ENCODE assay signal across 8 mouse cellular contexts in genomic region chr7:34169454-34169853, GRCm38 (mm10). TPM values are rescaled to one million over a fixed set of nuclear protein-coding genes. Genes with fewer than 3 reads are reported as not detected.
DNase-seq lines count a peak whose midpoint lies in the region; ATAC-seq and TF ChIP-seq lines count a peak whose summit lies in the region.

Gene Uba2 (minus strand): TSS chr7:34169599.

- no peak for ATAC-seq in neural tube, embryonic 11.5 days (ENCODE audit: insufficient read depth, low FRiP score, low TSS enrichment)
- ATAC-seq in heart, embryonic 11.5 days (replicated peaks; ENCODE audit: insufficient number of reproducible peaks, low FRiP score, low TSS enrichment), result no peak
- ATAC-seq in midbrain, postnatal 0 days (ENCODE audit: low FRiP score), result no peak

- H3K9ac ChIP-seq in neural tube, embryonic 11.5 days (ENCODE audit: low read length), result peak within 1 kb of the TSS; percentile 88
- H3K9ac ChIP-seq in heart, embryonic 11.5 days (ENCODE audit: low read depth, low read length), result peak within 1 kb of the TSS; percentile 98
- peak within 1 kb of the TSS; percentile 90 for H3K9ac ChIP-seq in midbrain, postnatal 0 days (replicated peaks; ENCODE audit: low read length, poor library complexity, severe bottlenecking)

- H3K4me3 ChIP-seq in neural tube, embryonic 11.5 days (ENCODE audit: low read depth, low read length), result peak within 1 kb of the TSS; percentile 71
- peak within 1 kb of the TSS; percentile 84 for H3K4me3 ChIP-seq in cortical plate, adult 2 months (ENCODE audit: insufficient read depth, low read length)
- peak within 1 kb of the TSS; percentile 98 for H3K4me3 ChIP-seq in heart, embryonic 11.5 days (ENCODE audit: low read depth, low read length)
- H3K4me3 ChIP-seq in midbrain, postnatal 0 days (ENCODE audit: low read depth, low read length), result peak within 1 kb of the TSS; percentile 88

- TF ChIP-seq POLR2A in cortical plate, adult 2 months (IDR thresholded peaks at IDR 0.05; ENCODE audit: extremely low read depth, insufficient read depth, low read length), result no peak

- H3K9me3 ChIP-seq in neural tube, embryonic 11.5 days (ENCODE audit: control insufficient read depth, low read length), result no peaks in the 10 kb centered on the region
- H3K9me3 ChIP-seq in heart, embryonic 11.5 days (replicated peaks; ENCODE audit: control insufficient read depth, low read length), result no peaks in the 10 kb centered on the region
- no peaks in the 10 kb centered on the region for H3K9me3 ChIP-seq in midbrain, postnatal 0 days (ENCODE audit: low read length)

- H3K4me2 ChIP-seq in neural tube, embryonic 11.5 days (ENCODE audit: low read depth), result peak within 1 kb of the TSS; percentile 68
- peak within 1 kb of the TSS; percentile 93 for H3K4me2 ChIP-seq in heart, embryonic 11.5 days
- H3K4me2 ChIP-seq in midbrain, postnatal 0 days (ENCODE audit: low read depth, low read length, poor library complexity, severe bottlenecking), result peak within 1 kb of the TSS; percentile 65

- no peaks in the 10 kb centered on the region for H3K27me3 ChIP-seq in neural tube, embryonic 11.5 days (ENCODE audit: control insufficient read depth, insufficient read depth, low read length)
- H3K27me3 ChIP-seq in heart, embryonic 11.5 days (ENCODE audit: control insufficient read depth, insufficient read depth, low read length), result no peaks in the 10 kb centered on the region
- no peaks in the 10 kb centered on the region for H3K27me3 ChIP-seq in midbrain, postnatal 0 days (ENCODE audit: insufficient read depth, low read length)

- peaks cover 4% of the 10 kb centered on the region; the same call in 1 of the 2 replicates for H3K36me3 ChIP-seq in neural tube, embryonic 11.5 days (ENCODE audit: control insufficient read depth, insufficient read depth, low read length)
- peaks cover 7% of the 10 kb centered on the region; the same call in 1 of the 2 replicates for H3K36me3 ChIP-seq in heart, embryonic 11.5 days (ENCODE audit: control insufficient read depth, insufficient read depth, low read length)
- H3K36me3 ChIP-seq in midbrain, postnatal 0 days (ENCODE audit: insufficient read depth, low read length), result no peaks in the 10 kb centered on the region

- no peak for DNase-seq in neural tube, embryonic 11.5 days (ENCODE audit: low spot score)
- no peak for DNase-seq in neural tube, embryonic 10.5 days (ENCODE audit: extremely low spot score, low spot score)
- no peak for DNase-seq in left cerebral cortex, adult 8-10 months (ENCODE audit: low spot score in 2 of 2)
- no peak for DNase-seq in midbrain, postnatal 0 days (ENCODE audit: low spot score)
- no peak for DNase-seq in right cerebral cortex, postnatal 14 days
- DNase-seq in right cerebral cortex, adult 18-20 months, result no peak

- peak within 1 kb of the TSS; percentile 81; the same call in 1 of the 2 replicates for H3K27ac ChIP-seq in neural tube, embryonic 11.5 days (ENCODE audit: low read depth, low read length)
- H3K27ac ChIP-seq in cortical plate, adult 2 months (ENCODE audit: insufficient read depth, low read length), result no peak within 1 kb of the TSS
- peak within 1 kb of the TSS; percentile 89 for H3K27ac ChIP-seq in heart, embryonic 11.5 days (ENCODE audit: low read depth, low read length)
- H3K27ac ChIP-seq in midbrain, postnatal 0 days (ENCODE audit: low read depth, low read length), result peak within 1 kb of the TSS; percentile 84

- WGBS in neural tube, embryonic 11.5 days, result 76% methylated on average over 3 of the region's 3 CpGs
- WGBS in heart, embryonic 11.5 days (ENCODE audit: insufficient replicate concordance), result 66% methylated on average over 3 of the region's 3 CpGs
- 81% methylated on average over 3 of the region's 3 CpGs for WGBS in midbrain, postnatal 0 days

- TF ChIP-seq CTCF in cortical plate, adult 2 months (IDR thresholded peaks at IDR 0.05; ENCODE audit: extremely low read depth, insufficient read depth, low read length), result no peak
- TF ChIP-seq CTCF in midbrain, postnatal 0 days (IDR thresholded peaks at IDR 0.05), result no peak

- H3K4me1 ChIP-seq in neural tube, embryonic 11.5 days (ENCODE audit: control insufficient read depth, insufficient read depth, low read length), result 0 out of 2 replicates have a peak, but pooled peaks cover 4% of the 10 kb centered on the region
- H3K4me1 ChIP-seq in cortical plate, adult 2 months (ENCODE audit: control insufficient read depth, insufficient read depth, low read length), result no peaks in the 10 kb centered on the region
- H3K4me1 ChIP-seq in heart, embryonic 11.5 days (ENCODE audit: control insufficient read depth, insufficient read depth, low read length), result no peaks in the 10 kb centered on the region
- no peaks in the 10 kb centered on the region for H3K4me1 ChIP-seq in midbrain, postnatal 0 days (ENCODE audit: insufficient read depth, low read length)

RNA-seq across cellular contexts. Expression of gene Uba2, which starts in this region (rescaled TPM):
- polyA plus RNA-seq in neural tube, embryonic 11.5 days (2014; fragmentation: Nextera tagmentation; extraction: Ambion mirVana), result 261 and 264 TPM in 2 replicates
- 97.3 and 99.8 TPM in 2 replicates for polyA plus RNA-seq in cortical plate, adult 2 months (2012; rRNA removed)
- polyA plus RNA-seq in heart, embryonic 11.5 days (2014; fragmentation: Nextera tagmentation; extraction: Ambion mirVana), result 125 and 128 TPM in 2 replicates
- total RNA-seq in left cerebral cortex, adult 8-10 months (2022), result 10 to 100 TPM; 87.0 to 89.6 (median 87.7) TPM
- total RNA-seq in midbrain, postnatal 0 days (2014; rRNA removed), result 142 and 145 TPM in 2 replicates
- polyA plus RNA-seq in midbrain, postnatal 0 days (2015; fragmentation: Nextera tagmentation; extraction: Ambion mirVana), result 119 and 120 TPM in 2 replicates
